Mouse (Mus musculus) brain, embryonic 14.5 days (tissue): ENCODE results near the gene Srrm4.

Experiments
- CTCF ChIP-seq: fragments of 200-500 bp; IDR thresholded peaks from 2 replicates; pipeline ENCODE4 v1.5.1; 2012; ENCODE audit warnings: inconsistent platforms, mild to moderate bottlenecking, moderate library complexity, borderline replicate concordance; ENCODE audit not compliant: insufficient read depth, insufficient read length; ENCODE audit errors: extremely low read depth
- POLR2A ChIP-seq: fragments of 200-500 bp; IDR thresholded peaks from 2 replicates; pipeline ENCODE4 v1.6.1; 2012; ENCODE audit warnings: mild to moderate bottlenecking, inconsistent platforms, borderline replicate concordance; ENCODE audit not compliant: poor library complexity, insufficient read depth, insufficient read length, severe bottlenecking; ENCODE audit errors: extremely low read depth

- TF ChIP-seq CTCF (peak; percentile 35; the same call in 1 of the 2 replicates), POLR2A (no peak)
These were observed 35.0 kb downstream of the Srrm4 start for GRCm38 (mm10) chr5:116556614-116557013.
